Mouse (Mus musculus) cerebellum, adult 2 months (tissue): ENCODE results near the gene Rmnd1.

ENCODE experiments used
- CTCF ChIP-seq: fragments of 200-500 bp; IDR thresholded peaks from 2 replicates; pipeline ENCODE4 v1.5.1; 2011; ENCODE audit warnings: low read depth, mild to moderate bottlenecking, control low read depth, low read length, moderate library complexity, borderline replicate concordance; ENCODE audit not compliant: insufficient read depth
- POLR2A ChIP-seq: fragments of 200-500 bp; IDR thresholded peaks from 2 replicates; pipeline ENCODE4 v1.6.1; 2011; ENCODE audit warnings: low read length, control low read depth, borderline replicate concordance; ENCODE audit not compliant: insufficient read depth

DNA sequence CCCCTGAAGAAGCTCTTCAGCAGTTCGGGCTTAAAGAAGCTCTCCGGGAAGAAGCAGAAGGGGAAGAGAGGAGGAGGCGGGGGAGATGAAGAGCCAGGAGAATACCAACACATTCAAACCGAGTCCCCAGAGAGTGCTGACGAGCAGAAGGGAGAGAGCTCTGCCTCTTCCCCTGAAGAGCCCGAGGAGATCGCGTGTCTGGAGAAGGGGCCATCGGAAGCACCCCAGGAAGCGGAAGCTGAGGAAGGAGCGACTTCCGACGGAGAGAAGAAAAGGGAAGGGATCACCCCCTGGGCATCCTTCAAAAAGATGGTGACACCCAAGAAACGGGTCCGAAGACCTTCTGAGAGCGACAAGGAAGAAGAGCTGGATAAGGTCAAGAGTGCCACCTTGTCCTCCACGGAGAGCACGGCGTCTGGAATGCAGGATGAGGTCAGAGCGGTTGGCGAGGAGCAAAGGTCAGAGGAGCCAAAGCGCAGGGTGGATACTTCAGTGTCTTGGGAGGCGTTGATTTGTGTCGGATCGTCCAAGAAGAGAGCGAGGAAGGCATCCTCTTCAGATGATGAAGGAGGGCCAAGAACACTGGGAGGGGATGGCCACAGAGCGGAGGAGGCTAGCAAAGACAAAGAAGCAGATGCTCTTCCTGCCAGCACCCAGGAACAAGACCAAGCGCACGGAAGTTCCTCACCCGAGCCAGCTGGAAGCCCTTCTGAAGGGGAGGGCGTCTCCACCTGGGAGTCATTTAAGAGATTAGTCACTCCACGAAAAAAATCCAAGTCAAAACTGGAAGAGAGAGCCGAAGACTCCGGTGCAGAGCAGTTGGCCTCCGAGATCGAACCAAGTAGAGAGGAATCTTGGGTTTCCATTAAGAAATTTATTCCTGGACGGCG lies 77.6 kb downstream of the Rmnd1 start:
- TF ChIP-seq CTCF (no peak), POLR2A (no peak)
